Comparison of ENCODE assay signal across 11 mouse cellular contexts in genomic region chr11:107151809-107152208, GRCm38 (mm10). TPM values are rescaled to one million over a fixed set of nuclear protein-coding genes. Genes with fewer than 3 reads are reported as not detected.
DNase-seq lines count a peak whose midpoint lies in the region; ATAC-seq and TF ChIP-seq lines count a peak whose summit lies in the region.
"Had no signal": no experiment of that assay in that cellular context is flagged by ENCODE, and none has a peak within 500 bp of the region (broad histone marks: within the 10 kb centered on the region; RNA-seq: fewer than 3 reads in every experiment).

No protein-coding gene starts in this region.

- no peaks in the 10 kb centered on the region for H3K27me3 ChIP-seq in kidney, postnatal 0 days (ENCODE audit: insufficient read depth, low read length)
- no peaks in the 10 kb centered on the region for H3K27me3 ChIP-seq in midbrain, embryonic 13.5 days

- H3K9me3 ChIP-seq in kidney, postnatal 0 days (replicated peaks; ENCODE audit: low read length), result no peaks in the 10 kb centered on the region
- no peaks in the 10 kb centered on the region for H3K9me3 ChIP-seq in ES-E14 (ENCODE audit: control insufficient read depth, insufficient read depth, low read depth, low read length)
- H3K9me3 ChIP-seq in midbrain, embryonic 13.5 days, result no peaks in the 10 kb centered on the region

- H3K4me2 ChIP-seq in kidney, postnatal 0 days (ENCODE audit: low read length), result no peak overlapping the region
- no peak overlapping the region for H3K4me2 ChIP-seq in midbrain, embryonic 13.5 days (replicated peaks)

- H3K4me1 ChIP-seq in kidney, postnatal 0 days (replicated peaks; ENCODE audit: insufficient read depth, low read length), result no peaks in the 10 kb centered on the region
- peaks cover 0 to 6% of the 10 kb centered on the region in 2 experiments; a peak in 2 of 4 replicates for H3K4me1 ChIP-seq in ES-E14 (ENCODE audit: control insufficient read depth in 2 of 2, insufficient read depth in 2 of 2, low read length in 2 of 2, poor library complexity in 1 of 2)
- no peaks in the 10 kb centered on the region for H3K4me1 ChIP-seq in midbrain, embryonic 13.5 days (replicated peaks)

- in situ Hi-C loops in ES-E14 (cut with MboI; ENCODE audit: low sequenced_read_pairs in 2 of 2, unreplicated experiment in 2 of 2), result no loop called here

- ATAC-seq in kidney, postnatal 0 days (replicated peaks; ENCODE audit: low FRiP score, low read depth), result no peak
- ATAC-seq in monocyte, adult 5-6 weeks (replicated peaks; ENCODE audit: insufficient number of reproducible peaks, low FRiP score, low TSS enrichment, poor library complexity, severe bottlenecking), result no peak
- ATAC-seq in midbrain, embryonic 13.5 days, result no peak

- 80% methylated on average over 7 of the region's 7 CpGs for WGBS in kidney, postnatal 0 days
- 74% methylated on average over 7 of the region's 7 CpGs for WGBS in midbrain, embryonic 13.5 days

- H3K36me3 ChIP-seq in kidney, postnatal 0 days (ENCODE audit: insufficient read depth, low read length), result no peaks in the 10 kb centered on the region
- H3K36me3 ChIP-seq in ES-E14 (ENCODE audit: control insufficient read depth, insufficient read depth, low read length, poor library complexity, severe bottlenecking), result no peaks in the 10 kb centered on the region
- no peaks in the 10 kb centered on the region for H3K36me3 ChIP-seq in midbrain, embryonic 13.5 days

- no peak overlapping the region for H3K9ac ChIP-seq in kidney, postnatal 0 days (ENCODE audit: low read depth, low read length)
- H3K9ac ChIP-seq in ES-E14 (ENCODE audit: insufficient read depth, low read depth, low read length, poor library complexity, severe bottlenecking), result no peak overlapping the region
- no peak overlapping the region for H3K9ac ChIP-seq in midbrain, embryonic 13.5 days (replicated peaks)

- TF ChIP-seq CTCF in kidney, postnatal 0 days (IDR thresholded peaks at IDR 0.05; ENCODE audit: low read depth), result peak; percentile 61

- H3K27ac ChIP-seq in kidney, postnatal 0 days, result no peak overlapping the region
- no peak overlapping the region; the same call in 1 of the 2 replicates for H3K27ac ChIP-seq in ES-E14 (ENCODE audit: insufficient read depth, low read depth, low read length, poor library complexity, severe bottlenecking)
- H3K27ac ChIP-seq in midbrain, embryonic 13.5 days, result no peak overlapping the region
- H3K27ac ChIP-seq: macrophage had no signal

- H3K4me3 ChIP-seq in kidney, postnatal 0 days (replicated peaks; ENCODE audit: low read depth, low read length), result no peak overlapping the region
- no peak overlapping the region for H3K4me3 ChIP-seq in ES-E14 (ENCODE audit: insufficient read depth in 1 of 2, low read depth in 1 of 2, low read length in 2 of 2, poor library complexity in 1 of 2, severe bottlenecking in 1 of 2)
- no peak overlapping the region for H3K4me3 ChIP-seq in midbrain, embryonic 13.5 days (replicated peaks)

- peak; percentile 37 for DNase-seq in kidney, postnatal 0 days (ENCODE audit: low spot score)
- no peak for DNase-seq in kidney, adult 9 months
- peak; percentile 34 for DNase-seq in CD4-positive helper T cell, adult 2 months (ENCODE audit: low read depth, low spot score)
- no peak for DNase-seq in ES-E14 (ENCODE audit: low read depth, low spot score)
- peak; percentile 40 for DNase-seq in lung, postnatal 10 days
- DNase-seq in cerebellum, adult 9-10 months, result no peak
- DNase-seq: gastrocnemius, postnatal 36 days; right cerebral cortex, adult 18-20 months had no signal

TF ChIP-seq in ES-E14, 5 proteins besides CTCF, POLR2A, EP300 and RAD21:
- 0 out of 2 replicates have a peak, but pooled peaks have one; percentile 31 for TF ChIP-seq ZC3H11A (IDR thresholded peaks at IDR 0.05; ENCODE audit: borderline replicate concordance, low read depth, low read length)
- TF ChIP-seq CHD2 (IDR thresholded peaks at IDR 0.05; ENCODE audit: low read depth, low read length), result no peak

RNA-seq across cellular contexts. Expression of gene Bptf, which starts 19.9 kb away (rescaled TPM):
- polyA plus RNA-seq in kidney, postnatal 0 days (2015; fragmentation: Nextera tagmentation; extraction: Ambion mirVana), result 22.9 and 24.1 TPM in 2 replicates
- 81.3 and 86.4 TPM in 2 replicates for total RNA-seq in ES-E14 (2012; rRNA removed)
- 55.9 to 115 TPM (median 57.5 TPM) in 3 replicates for total RNA-seq in monocyte, adult 5-6 weeks (2017)
- polyA plus RNA-seq in midbrain, embryonic 13.5 days (2015; fragmentation: Nextera tagmentation; extraction: Ambion mirVana), result 43.5 and 45.1 TPM in 2 replicates

RNA-seq across cellular contexts. Expression of gene Nol11, which starts 37.4 kb away (rescaled TPM):
- 31.5 and 37.7 TPM in 2 replicates for polyA plus RNA-seq in kidney, postnatal 0 days (2015; fragmentation: Nextera tagmentation; extraction: Ambion mirVana)
- 77.0 and 90.4 TPM in 2 replicates for total RNA-seq in ES-E14 (2012; rRNA removed)
- total RNA-seq in monocyte, adult 5-6 weeks (2017), result 25.2 to 32.3 TPM (median 26.5 TPM) in 3 replicates
- polyA plus RNA-seq in midbrain, embryonic 13.5 days (2015; fragmentation: Nextera tagmentation; extraction: Ambion mirVana), result 60.2 and 61.8 TPM in 2 replicates

Comparison
In these comparisons a context has a peak if more than half of its experiments do, and no peak if none do; other contexts are left out.
1. DNase-seq: peak in kidney, postnatal 0 days (single experiment), CD4-positive helper T cell, adult 2 months (single experiment) and lung, postnatal 10 days (single experiment); none in kidney, adult 9 months (single experiment), ES-E14 (single experiment) and cerebellum, adult 9-10 months (single experiment).